Mouse (Mus musculus): Measurements from ENCODE around the gene Zfp644. TPM values are rescaled to one million over a fixed set of nuclear protein-coding genes. Genes with fewer than 3 reads are reported as not detected.
"Not testable (repeated sequence)": the region's sequence is repeated elsewhere in the genome, so short reads cannot be mapped to it uniquely, and the experiment has no call there.

The Zfp644 gene
- total RNA-seq (2021) = 10 to 100 TPM; 46.2 to 61.5 TPM
- long read RNA-seq, experiment 1, partial matches to known transcripts = 0 of 7 reads
- long read RNA-seq, experiment 1, other reads (novel, unspliced or antisense) = 7 of 7 reads
- long read RNA-seq, experiment 2, partial matches to known transcripts = 1 of 4 reads
- long read RNA-seq, experiment 2, other reads (novel, unspliced or antisense) = 3 of 4 reads

- DNase-seq = peak; percentile 88 to 92
These were observed at the start of gene Zfp644 for GRCm38 (mm10) chr5:106696396-106697337. Gene Zfp644 (minus strand): TSS chr5:106697287.

GRCm38 (mm10) chr5:106739716-106740115, 42.6 kb upstream of the Zfp644 start:
- DNase-seq = no peak

- DNase-seq = no peak
These were observed 26.4 kb upstream of the Zfp644 start for GRCm38 (mm10) chr5:106723487-106723886.

GRCm38 (mm10) chr5:106722771-106723170, 25.7 kb upstream of the Zfp644 start:
- DNase-seq = no peak

GRCm38 (mm10) chr5:106711870-106712277, 14.8 kb upstream of the Zfp644 start:
- no peak for DNase-seq

GRCm38 (mm10) chr5:106711220-106711726, 14.2 kb upstream of the Zfp644 start:
- DNase-seq = no peak

GRCm38 (mm10) chr5:106710611-106711010, 13.5 kb upstream of the Zfp644 start:
- DNase-seq = no peak

GRCm38 (mm10) chr5:106710085-106710409, 13.0 kb upstream of the Zfp644 start:
- DNase-seq = no peak

GRCm38 (mm10) chr5:106709388-106710084, 12.4 kb upstream of the Zfp644 start:
- DNase-seq = no peak

GRCm38 (mm10) chr5:106706363-106706762, 9.3 kb upstream of the Zfp644 start:
- no peak for DNase-seq

- peak in 1 of 2 experiments; percentile 32 for DNase-seq
These were observed 8.1 kb upstream of the Zfp644 start for GRCm38 (mm10) chr5:106705162-106705561.

GRCm38 (mm10) chr5:106695681-106696395, 1.2 kb downstream of the Zfp644 start:
- DNase-seq = peak in 1 of 2 experiments; percentile 78

- no peak for DNase-seq
These were observed 1.9 kb downstream of the Zfp644 start for GRCm38 (mm10) chr5:106695141-106695540.

- no peak for DNase-seq
These were observed 2.4 kb downstream of the Zfp644 start for GRCm38 (mm10) chr5:106694683-106695082.

GRCm38 (mm10) chr5:106693034-106693433, 4.1 kb downstream of the Zfp644 start:
- DNase-seq = no peak

GRCm38 (mm10) chr5:106680636-106681458, 16.2 kb downstream of the Zfp644 start:
- no peak for DNase-seq

GRCm38 (mm10) chr5:106679659-106680058, 17.4 kb downstream of the Zfp644 start:
- DNase-seq = no peak

GRCm38 (mm10) chr5:106678823-106679222, 18.3 kb downstream of the Zfp644 start:
- DNase-seq = not testable (repeated sequence)

GRCm38 (mm10) chr5:106676784-106677183, 20.3 kb downstream of the Zfp644 start:
- no peak for DNase-seq

- no peak for DNase-seq
These were observed 24.5 kb downstream of the Zfp644 start for GRCm38 (mm10) chr5:106672597-106672996.

- DNase-seq = peak in 1 of 2 experiments; percentile 28
These were observed 25.2 kb downstream of the Zfp644 start for GRCm38 (mm10) chr5:106671893-106672292.
